Mouse (Mus musculus) forebrain, embryonic 13.5 days (tissue): ENCODE results near the gene Jmjd6. TPM values are rescaled to one million over a fixed set of nuclear protein-coding genes. Genes with fewer than 3 reads are reported as not detected.
"Not testable (repeated sequence)": the region's sequence is repeated elsewhere in the genome, so short reads cannot be mapped to it uniquely, and the experiment has no call there.

Source experiments
- ATAC-seq: fragments of 200-750 bp; cut with Nextera tagmentation; 2 replicates; pipeline ENCODE4 v1.8.0; 2017
- H3K27ac ChIP-seq: fragments of 300-500 bp; sonication (generic); 2 replicates; pipeline ENCODE4 v1.5.1; 2015; ENCODE audit warnings: inconsistent platforms, mild to moderate bottlenecking, moderate library complexity
- H3K27me3 ChIP-seq: fragments of 300-500 bp; sonication (generic); 2 replicates; pipeline ENCODE4 v1.6.1; 2015; ENCODE audit warnings: mild to moderate bottlenecking, inconsistent platforms
- H3K36me3 ChIP-seq: fragments of 300-500 bp; sonication (generic); 2 replicates; pipeline ENCODE4 v1.6.1; 2015; ENCODE audit warnings: mild to moderate bottlenecking, inconsistent platforms; ENCODE audit not compliant: poor library complexity, severe bottlenecking
- H3K4me1 ChIP-seq: fragments of 300-500 bp; sonication (generic); 2 replicates; pipeline ENCODE4 v1.6.1; 2015; ENCODE audit warnings: inconsistent platforms
- H3K4me2 ChIP-seq: fragments of 300-500 bp; sonication (generic); 2 replicates; pipeline ENCODE4 v1.6.1; 2015; ENCODE audit warnings: inconsistent platforms, mild to moderate bottlenecking, moderate library complexity
- H3K4me3 ChIP-seq: fragments of 300-500 bp; sonication (generic); 2 replicates; pipeline ENCODE4 v1.5.1; 2015; ENCODE audit warnings: mild to moderate bottlenecking, inconsistent platforms
- H3K9ac ChIP-seq: fragments of 300-500 bp; sonication (generic); 2 replicates; pipeline ENCODE4 v1.6.1; 2015; ENCODE audit warnings: mild to moderate bottlenecking, inconsistent platforms
- H3K9me3 ChIP-seq: fragments of 300-500 bp; sonication (generic); replicated peaks from 2 replicates; pipeline ENCODE4 v1.6.1; 2016; ENCODE audit warnings: inconsistent platforms
- WGBS: fragments of 180-500 bp; shearing (Covaris S2); methylation state at CpG from one replicate; pipeline ENCODE4 v1.1.7; 2015; 5-methylcytosine and 5-hydroxymethylcytosine counted together
- polyA plus RNA-seq: library from polyadenylated mRNA; unstranded; fragments of >200 nt; fragmentation: Nextera tagmentation; extraction: Ambion mirVana; gene quantifications from 2 replicates; pipeline ENCODE4 v1.2.1, GENCODE M21; 2015

Gene Jmjd6
- polyA plus RNA-seq, 1 experiment from 2014 or later: 77.7 TPM

DNA sequence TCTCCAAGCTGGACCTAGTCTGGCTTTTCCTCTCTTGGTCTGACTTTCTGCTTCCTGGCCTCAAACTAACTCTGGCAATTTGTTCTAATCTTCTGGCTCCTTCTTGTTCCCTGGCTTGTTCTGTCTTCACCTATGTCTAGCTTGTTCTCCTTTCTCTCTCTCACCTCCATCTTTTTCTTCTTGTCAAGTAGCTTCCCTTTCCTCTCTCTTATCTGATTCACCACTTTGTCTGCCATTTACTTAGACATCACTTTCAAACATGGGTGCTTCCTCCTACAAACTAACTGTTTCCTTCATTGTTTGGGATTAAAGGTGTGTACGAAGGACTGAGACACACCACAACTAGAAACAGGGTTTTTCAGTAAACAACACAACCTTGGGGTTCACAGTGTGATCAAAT, 8.3 kb downstream of the Jmjd6 start:
- no peaks in the 10 kb centered on the region for H3K27me3 ChIP-seq
- no peak overlapping the region for H3K27ac ChIP-seq
- H3K4me2 ChIP-seq: no peak overlapping the region
- 95% methylated on average over 1 of the region's 1 CpGs for WGBS
- peaks cover 18% of the 10 kb centered on the region for H3K4me1 ChIP-seq
- no peak overlapping the region for H3K4me3 ChIP-seq
- H3K9me3 ChIP-seq: no peaks in the 10 kb centered on the region
- H3K36me3 ChIP-seq: peaks cover 79% of the 10 kb centered on the region
- ATAC-seq: no peak
- no peak overlapping the region for H3K9ac ChIP-seq

DNA sequence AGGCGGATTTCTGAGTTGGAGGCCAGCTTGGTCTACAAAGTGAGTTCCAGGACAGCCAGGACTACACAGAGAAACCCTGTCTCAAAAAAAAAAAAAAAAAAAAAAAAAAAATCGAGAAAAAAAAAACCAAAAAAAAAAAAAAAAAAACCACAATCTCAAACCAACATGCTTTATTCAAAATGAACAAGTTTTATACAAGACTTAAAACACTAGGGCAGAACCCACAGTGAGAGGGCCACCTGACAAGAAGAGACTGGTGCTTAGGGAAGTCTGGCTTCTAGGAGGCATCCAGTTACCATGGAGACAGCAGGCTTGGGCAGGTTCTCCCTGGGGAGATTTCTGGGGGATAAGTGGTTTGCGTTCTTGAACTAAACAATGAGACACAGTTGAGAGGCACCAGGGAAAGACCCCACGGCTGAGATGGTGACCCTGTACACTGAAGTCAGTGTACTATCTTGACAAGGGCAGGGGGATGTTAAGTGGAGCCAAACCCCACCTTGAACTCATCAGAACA, 11.0 kb downstream of the Jmjd6 start:
- 38% methylated on average over 4 of the region's 4 CpGs for WGBS
- Histone ChIP-seq H3K27ac (0 out of 2 replicates have a peak overlapping the region, but pooled peaks have one; percentile 7), H3K9ac (no peak overlapping the region), H3K4me3 (no peak overlapping the region), H3K9me3 (no peaks in the 10 kb centered on the region), H3K36me3 (peaks cover 53% of the 10 kb centered on the region), H3K4me1 (peaks cover 26% of the 10 kb centered on the region), H3K4me2 (no peak overlapping the region), H3K27me3 (no peaks in the 10 kb centered on the region; the same call in 1 of the 2 replicates)
- ATAC-seq: no peak

DNA sequence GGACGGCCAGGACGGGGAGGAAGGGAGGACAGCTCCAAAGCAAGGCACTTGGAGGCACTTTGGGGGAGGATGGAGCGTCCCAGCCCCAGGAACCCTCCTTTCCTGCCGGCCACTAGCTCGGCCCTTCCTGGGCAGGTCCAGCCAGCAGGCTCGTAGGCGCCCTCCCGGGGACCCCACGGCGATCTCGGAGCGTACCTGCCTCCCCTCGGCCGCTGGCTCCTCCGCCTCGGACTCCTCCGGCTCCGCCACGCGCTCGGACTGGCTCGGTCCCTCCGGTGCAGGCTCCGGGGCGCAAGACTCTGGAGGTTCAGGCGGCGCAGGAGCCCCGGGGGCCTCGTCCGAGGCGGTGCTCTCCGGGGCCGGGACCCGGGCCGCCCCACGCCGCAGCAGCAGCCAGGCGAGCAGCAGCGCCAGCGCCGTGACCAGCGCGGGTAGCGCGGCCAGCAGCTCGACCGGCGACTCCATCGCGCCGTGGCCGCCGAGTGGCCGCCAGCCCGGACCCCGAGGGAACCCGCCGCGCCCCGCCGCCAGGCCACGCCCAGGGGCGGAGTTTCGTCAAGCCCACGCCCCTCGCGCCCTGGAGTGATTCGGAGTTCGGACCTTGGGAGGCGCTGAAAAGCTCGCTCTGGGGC, 15.6 kb downstream of the Jmjd6 start, which contains the start of gene Mxra7:
Mxra7 (minus strand) TSS at position 513 of the 632 bp plus-strand sequence.
- under 1% methylated on average over 60 of the region's 71 CpGs for WGBS
- ATAC-seq: peak; percentile 62
- peak within 1 kb of the TSS; percentile 49 for H3K27ac ChIP-seq

DNA sequence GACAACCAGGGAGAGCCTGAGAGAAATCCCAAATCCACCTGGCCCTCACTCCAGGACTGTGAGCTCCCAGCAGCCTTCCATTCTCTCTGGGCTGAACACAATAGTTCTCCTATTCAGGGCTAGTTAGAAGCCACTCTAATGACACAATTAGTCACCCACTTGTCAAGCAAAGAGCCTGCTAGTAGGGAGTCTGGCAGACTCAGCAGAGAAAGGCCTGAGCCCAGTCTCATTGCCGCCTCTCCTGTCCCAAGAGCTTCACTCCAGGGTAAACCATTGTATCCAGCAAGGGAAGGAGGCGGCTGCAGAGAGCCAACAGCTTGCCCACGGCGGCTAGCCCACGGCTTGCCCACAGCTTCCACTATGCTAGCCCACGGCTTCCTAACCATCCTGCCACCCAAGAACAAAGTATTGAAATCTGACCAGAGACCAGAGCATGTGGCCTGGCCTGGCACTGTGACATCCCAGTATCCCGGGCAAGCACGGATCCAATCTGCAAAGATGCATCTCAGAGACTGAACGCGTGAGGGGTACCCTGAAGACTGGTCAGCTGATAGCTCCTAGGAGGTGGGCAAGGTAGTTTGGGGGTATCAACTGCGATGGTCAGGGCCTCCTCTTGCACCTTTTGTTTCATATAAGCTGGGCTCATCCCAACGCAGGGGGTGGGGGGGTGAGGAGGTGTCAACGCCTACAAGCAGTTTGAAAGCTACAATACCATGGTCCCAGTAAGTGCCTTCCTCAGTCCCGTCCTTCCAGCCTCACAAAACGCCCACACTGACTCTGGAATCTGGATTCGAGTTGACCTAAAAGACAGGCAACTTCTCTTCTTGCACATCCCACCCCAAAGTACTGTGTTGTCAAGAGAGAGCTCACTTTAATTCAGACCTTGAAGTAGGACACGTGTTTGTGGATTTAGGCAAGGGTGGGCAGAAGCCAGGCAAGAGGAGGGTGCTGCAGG, 16.4 kb downstream of the Jmjd6 start:
- peaks cover 31% of the 10 kb centered on the region for H3K4me1 ChIP-seq
- 10% methylated on average over 17 of the region's 17 CpGs for WGBS
- peak; percentile 34; the same call in 1 of the 2 replicates for ATAC-seq
- peak overlapping the region; percentile 58 for H3K4me3 ChIP-seq
- H3K27me3 ChIP-seq: no peaks in the 10 kb centered on the region; the same call in 1 of the 2 replicates
- H3K9ac ChIP-seq: peak overlapping the region; percentile 73
- 0 out of 2 replicates have a peak, but pooled peaks cover 6% of the 10 kb centered on the region for H3K36me3 ChIP-seq
- H3K9me3 ChIP-seq: no peaks in the 10 kb centered on the region
- peak overlapping the region; percentile 49 for H3K27ac ChIP-seq
- H3K4me2 ChIP-seq: peak overlapping the region; percentile 92

More for the DNA sequence above, 15.6 kb downstream of the Jmjd6 start, which contains the start of gene Mxra7:
- H3K4me2 ChIP-seq: peak within 1 kb of the TSS; percentile 92
- H3K4me3 ChIP-seq: peak within 1 kb of the TSS; percentile 58
- no peaks in the 10 kb centered on the region for H3K9me3 ChIP-seq
- H3K9ac ChIP-seq: peak within 1 kb of the TSS; percentile 73
- peaks cover 36% of the 10 kb centered on the region for H3K4me1 ChIP-seq
- H3K27me3 ChIP-seq: no peaks in the 10 kb centered on the region; the same call in 1 of the 2 replicates
- H3K36me3 ChIP-seq: peaks cover 7% of the 10 kb centered on the region

DNA sequence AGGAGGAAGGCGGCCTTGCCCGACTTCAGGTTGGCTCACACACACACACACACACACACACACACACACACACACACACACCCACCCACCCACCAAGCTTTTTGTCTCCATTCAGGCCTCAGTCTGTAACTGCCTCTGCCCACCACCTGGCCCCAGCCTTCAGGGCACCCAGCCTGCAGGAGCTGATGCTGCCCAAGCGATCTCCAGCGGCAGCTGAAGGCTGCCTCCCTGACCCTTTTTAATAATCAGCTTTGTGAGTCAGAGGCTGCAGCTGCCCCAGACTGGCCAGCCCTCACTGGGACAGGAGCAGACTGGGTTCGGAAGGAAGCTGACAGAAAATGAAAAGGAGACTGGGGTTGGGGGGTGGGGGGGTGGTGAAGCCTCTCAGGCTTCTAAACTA, 18.0 kb downstream of the Jmjd6 start:
- ATAC-seq: no peak
- H3K4me1 ChIP-seq: peaks cover 39% of the 10 kb centered on the region
- H3K9ac ChIP-seq: no peak overlapping the region
- H3K9me3 ChIP-seq: no peaks in the 10 kb centered on the region
- H3K4me3 ChIP-seq: no peak overlapping the region
- 47% methylated on average over 5 of the region's 5 CpGs for whole genome bisulfite sequencing
- H3K27ac ChIP-seq: no peak overlapping the region
- no peaks in the 10 kb centered on the region for H3K36me3 ChIP-seq
- no peaks in the 10 kb centered on the region; the same call in 1 of the 2 replicates for H3K27me3 ChIP-seq
- 0 out of 2 replicates have a peak overlapping the region, but pooled peaks have one; percentile 5 for H3K4me2 ChIP-seq

DNA sequence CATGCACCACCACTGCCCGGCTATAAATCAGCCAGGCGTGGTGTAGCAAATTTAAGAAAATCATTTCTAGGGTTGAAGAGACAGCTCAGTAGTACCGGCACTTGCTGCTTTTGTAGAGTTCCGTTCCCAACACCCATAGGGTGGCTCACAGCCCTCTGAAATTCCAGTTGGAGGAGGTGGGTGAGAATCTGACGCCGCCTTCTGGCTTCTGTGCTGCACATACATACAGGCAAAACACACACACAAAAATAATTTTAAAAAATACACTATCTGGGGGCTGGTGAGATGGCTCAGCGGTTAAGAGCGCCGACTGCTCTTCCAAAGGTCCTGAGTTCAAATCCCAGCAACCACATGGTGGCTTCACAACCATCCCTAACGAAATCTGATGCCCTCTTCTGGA, 19.4 kb downstream of the Jmjd6 start:
- WGBS: 94% methylated on average over 10 of the region's 10 CpGs
- not testable (repeated sequence) for H3K4me2 ChIP-seq, H3K27me3 ChIP-seq, H3K4me3 ChIP-seq, H3K27ac ChIP-seq, ATAC-seq, H3K36me3 ChIP-seq, H3K9ac ChIP-seq, H3K9me3 ChIP-seq
- peaks cover 39% of the 10 kb centered on the region for H3K4me1 ChIP-seq

DNA sequence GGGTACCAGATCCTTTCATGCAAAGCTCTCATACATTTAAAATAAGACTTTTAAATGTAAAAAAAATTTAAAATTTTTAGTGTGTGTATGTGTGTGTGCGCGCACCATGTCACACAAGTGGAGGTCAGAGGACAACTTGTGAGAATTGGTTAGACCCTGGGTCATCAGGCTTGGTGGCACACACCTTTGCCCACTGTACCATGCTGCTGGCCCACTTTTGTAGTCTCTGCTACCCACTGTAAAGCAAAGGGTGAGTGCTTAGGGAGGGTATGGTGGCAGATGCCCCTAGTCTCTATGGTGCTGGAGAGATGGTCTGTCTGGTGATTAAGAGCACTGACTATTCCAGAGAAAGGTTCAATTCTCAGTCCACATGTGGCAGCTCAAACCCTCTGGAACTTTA, 20.0 kb downstream of the Jmjd6 start:
- H3K9me3 ChIP-seq: no peaks in the 10 kb centered on the region
- H3K36me3 ChIP-seq: no peaks in the 10 kb centered on the region
- WGBS: 97% methylated on average over 2 of the region's 2 CpGs
- ATAC-seq: no peak
- H3K4me1 ChIP-seq: peaks cover 34% of the 10 kb centered on the region
- H3K9ac ChIP-seq: no peak overlapping the region
- no peak overlapping the region for H3K4me3 ChIP-seq
- H3K27ac ChIP-seq: no peak overlapping the region
- H3K4me2 ChIP-seq: no peak overlapping the region
- H3K27me3 ChIP-seq: no peaks in the 10 kb centered on the region

DNA sequence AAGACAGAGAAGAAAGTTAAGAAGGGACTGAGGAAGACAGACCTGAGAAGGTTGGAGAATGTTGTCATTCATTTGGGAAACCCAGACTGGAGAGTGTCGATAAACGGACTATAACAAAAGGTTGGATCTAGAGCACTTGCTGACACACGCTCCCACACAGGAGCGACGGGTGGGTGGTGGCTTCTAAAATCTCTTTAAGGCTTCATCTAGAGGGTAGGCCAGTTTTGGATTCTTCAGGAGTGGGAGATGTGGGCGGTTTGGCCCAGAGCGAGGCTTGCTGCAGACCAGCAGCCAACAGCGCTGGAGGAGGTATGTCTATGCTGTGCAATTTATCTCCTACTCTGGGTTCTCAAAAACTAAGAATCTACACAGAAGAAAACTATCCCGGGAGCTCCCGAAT, 20.6 kb downstream of the Jmjd6 start:
- WGBS: 93% methylated on average over 10 of the region's 10 CpGs
- no peaks in the 10 kb centered on the region for H3K27me3 ChIP-seq

DNA sequence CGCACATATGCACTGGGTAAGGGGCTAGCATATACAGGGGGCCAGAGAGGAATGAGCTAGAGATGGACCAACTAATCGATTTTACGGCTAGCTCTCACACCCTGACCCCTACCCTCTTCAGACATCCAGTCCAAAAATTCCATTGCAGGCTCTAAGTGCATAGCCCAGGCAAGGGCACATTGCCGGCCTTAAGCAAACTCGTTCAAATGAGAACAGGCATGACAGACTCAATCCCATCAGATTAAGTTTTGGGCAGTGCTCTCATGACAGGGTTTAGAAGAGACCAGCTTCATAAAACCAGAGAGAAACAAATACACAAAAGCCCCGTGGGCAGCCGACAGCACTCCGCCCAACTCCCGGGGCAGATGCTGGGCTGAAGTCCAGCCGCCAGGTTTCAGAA, 21.0 kb downstream of the Jmjd6 start:
- H3K9me3 ChIP-seq: no peaks in the 10 kb centered on the region
- no peak for ATAC-seq
- H3K9ac ChIP-seq: no peak overlapping the region
- H3K4me2 ChIP-seq: no peak overlapping the region
- 72% methylated on average over 10 of the region's 10 CpGs for WGBS
- H3K36me3 ChIP-seq: no peaks in the 10 kb centered on the region
- no peak overlapping the region for H3K4me3 ChIP-seq
- H3K4me1 ChIP-seq: peaks cover 25% of the 10 kb centered on the region
- no peaks in the 10 kb centered on the region for H3K27me3 ChIP-seq
- no peak overlapping the region for H3K27ac ChIP-seq

More for the DNA sequence above, 20.6 kb downstream of the Jmjd6 start:
- ATAC-seq: no peak
- Histone ChIP-seq H3K27ac (no peak overlapping the region), H3K4me2 (no peak overlapping the region), H3K4me1 (peaks cover 29% of the 10 kb centered on the region), H3K9ac (no peak overlapping the region), H3K9me3 (no peaks in the 10 kb centered on the region), H3K36me3 (no peaks in the 10 kb centered on the region), H3K4me3 (no peak overlapping the region)

DNA sequence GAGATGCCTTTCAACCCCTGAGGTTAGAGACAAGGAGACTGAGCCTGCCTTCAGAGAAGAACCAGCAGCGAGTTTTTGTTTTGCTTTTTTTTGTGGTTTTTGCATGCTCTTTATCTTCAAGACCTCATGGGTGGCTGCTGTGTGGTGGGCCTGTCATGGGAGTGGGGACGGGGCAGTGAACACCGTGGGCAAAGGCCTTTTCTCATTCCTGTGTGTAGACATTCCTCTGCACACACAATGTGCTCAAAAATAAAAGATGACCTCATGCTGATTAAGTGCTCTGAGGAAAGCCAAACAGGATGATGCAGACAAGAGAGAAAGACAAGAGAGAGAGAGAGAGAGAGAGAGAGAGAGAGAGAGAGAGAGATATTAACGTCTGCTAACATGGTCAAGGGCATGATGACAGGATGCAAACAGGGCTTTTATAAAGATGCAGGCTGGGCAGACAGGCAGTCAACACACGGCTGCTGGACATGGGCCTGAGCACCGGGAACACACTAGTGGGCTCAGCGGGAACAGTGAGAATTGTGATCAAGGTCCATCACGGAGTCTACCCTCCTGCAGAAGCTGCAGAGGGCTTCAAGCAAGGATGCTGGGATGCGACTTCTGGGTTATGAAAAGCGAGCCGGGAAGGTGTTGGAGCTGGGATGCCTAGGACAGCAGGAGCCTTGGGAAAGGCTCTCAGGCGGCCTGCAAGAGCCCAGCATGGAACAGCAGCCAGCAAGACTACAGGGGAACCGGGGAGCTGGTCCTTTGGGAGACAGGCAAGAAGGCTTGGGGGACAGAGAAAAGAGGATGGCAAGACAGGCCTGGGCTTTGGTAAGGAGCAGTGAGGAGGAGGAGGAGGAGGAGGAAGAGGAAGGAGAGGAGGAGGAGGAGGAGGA, 21.9 kb downstream of the Jmjd6 start:
- Histone ChIP-seq H3K9me3 (no peaks in the 10 kb centered on the region), H3K27ac (no peak overlapping the region; the same call in 1 of the 2 replicates), H3K4me2 (no peak overlapping the region), H3K4me1 (peaks cover 16% of the 10 kb centered on the region), H3K4me3 (no peak overlapping the region), H3K27me3 (no peaks in the 10 kb centered on the region), H3K36me3 (no peaks in the 10 kb centered on the region), H3K9ac (no peak overlapping the region)
- ATAC-seq: no peak
- WGBS: 56% methylated on average over 13 of the region's 13 CpGs

DNA sequence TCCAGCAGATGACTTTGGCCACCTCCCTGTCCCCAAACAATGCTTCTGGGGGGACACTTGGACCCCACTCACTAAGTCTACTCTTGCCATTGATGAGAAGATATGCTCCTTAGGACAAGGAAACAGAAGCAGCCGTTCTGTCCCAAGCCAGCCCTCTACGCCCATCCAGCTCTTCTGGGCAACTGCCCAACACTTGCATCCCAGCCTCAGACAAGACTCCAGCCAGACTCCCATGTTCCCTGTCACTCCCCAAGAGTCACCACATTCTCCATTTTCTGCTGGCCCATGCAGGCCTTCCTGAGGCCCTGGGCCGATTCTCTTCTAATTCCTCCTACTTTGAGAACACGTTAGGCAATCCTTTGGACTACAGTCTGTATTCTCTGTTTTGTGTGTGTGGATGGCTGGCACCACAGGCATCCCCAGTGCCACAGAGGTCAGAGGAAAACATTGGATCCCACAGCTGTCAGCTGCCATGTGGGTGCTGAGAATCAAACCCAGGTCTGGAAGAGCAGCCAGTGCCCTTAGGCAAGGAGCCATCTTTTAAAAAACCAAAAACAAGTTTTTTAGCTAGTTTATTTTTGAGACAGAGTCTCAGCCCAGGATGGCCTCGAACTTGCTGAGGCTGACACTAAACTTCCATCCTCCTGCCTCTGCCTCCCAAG, 23.2 kb downstream of the Jmjd6 start:
- Histone ChIP-seq H3K4me3 (no peak overlapping the region), H3K4me2 (no peak overlapping the region)
- WGBS: 85% methylated on average over 5 of the region's 5 CpGs

More for the DNA sequence above, 23.2 kb downstream of the Jmjd6 start:
- no peak for ATAC-seq
- H3K4me1 ChIP-seq: peaks cover 13% of the 10 kb centered on the region
- H3K9ac ChIP-seq: peak overlapping the region; percentile 21; the same call in 1 of the 2 replicates
- H3K36me3 ChIP-seq: no peaks in the 10 kb centered on the region
- H3K9me3 ChIP-seq: no peaks in the 10 kb centered on the region
- no peak overlapping the region for H3K27ac ChIP-seq
- H3K27me3 ChIP-seq: no peaks in the 10 kb centered on the region
